Mouse (Mus musculus): ENCODE results near the gene Gm10718.
"Not testable (repeated sequence)": the region's sequence is repeated elsewhere in the genome, so short reads cannot be mapped to it uniquely, and the experiment has no call there.

Gene Gm10718

GRCm38 (mm10) chr9:3023312-3023984 lies at the start of gene Gm10718:
Gene Gm10718 (plus strand): TSS chr9:3023547.
- peak in 1 of 2 experiments; percentile 1 for DNase-seq

DNA sequence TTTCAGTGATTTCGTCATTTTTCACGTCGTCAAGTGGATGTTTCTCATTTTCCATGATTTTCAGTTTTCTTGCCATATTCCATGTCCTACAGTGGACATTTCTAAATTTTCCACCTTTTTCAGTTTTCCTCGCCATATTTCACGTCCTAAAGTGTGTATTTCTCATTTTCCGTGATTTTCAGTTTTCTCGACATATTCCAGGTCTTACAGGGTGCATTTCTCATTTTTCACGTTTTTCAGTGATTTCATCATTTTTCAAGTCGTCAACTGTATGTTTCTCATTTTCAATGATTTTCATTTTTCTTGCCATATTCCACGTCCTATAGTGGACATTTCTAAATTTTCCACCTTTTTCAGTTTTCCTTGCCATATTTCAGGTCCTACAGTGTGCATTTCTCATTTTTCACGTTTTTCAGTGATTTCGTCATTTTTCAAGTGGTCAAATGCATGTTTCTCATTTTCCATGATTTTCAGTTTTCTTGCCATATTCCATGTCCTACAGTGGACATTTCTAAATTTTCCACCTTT lies 22.8 kb upstream of the Gm10718 start, which contains the start of gene Gm10722:
TSS of gene Gm10722 (plus strand) at position 478 of the 528 bp plus-strand sequence.
- peak in 1 of 2 experiments; percentile 3 for DNase-seq

GRCm38 (mm10) chr9:3001006-3001405 lies 22.3 kb upstream of the Gm10718 start:
- DNase-seq = peak in 1 of 2 experiments; percentile 3

GRCm38 (mm10) chr9:3001948-3002659 lies 21.2 kb upstream of the Gm10718 start:
- peak; percentile 79 to 91 for DNase-seq

DNA sequence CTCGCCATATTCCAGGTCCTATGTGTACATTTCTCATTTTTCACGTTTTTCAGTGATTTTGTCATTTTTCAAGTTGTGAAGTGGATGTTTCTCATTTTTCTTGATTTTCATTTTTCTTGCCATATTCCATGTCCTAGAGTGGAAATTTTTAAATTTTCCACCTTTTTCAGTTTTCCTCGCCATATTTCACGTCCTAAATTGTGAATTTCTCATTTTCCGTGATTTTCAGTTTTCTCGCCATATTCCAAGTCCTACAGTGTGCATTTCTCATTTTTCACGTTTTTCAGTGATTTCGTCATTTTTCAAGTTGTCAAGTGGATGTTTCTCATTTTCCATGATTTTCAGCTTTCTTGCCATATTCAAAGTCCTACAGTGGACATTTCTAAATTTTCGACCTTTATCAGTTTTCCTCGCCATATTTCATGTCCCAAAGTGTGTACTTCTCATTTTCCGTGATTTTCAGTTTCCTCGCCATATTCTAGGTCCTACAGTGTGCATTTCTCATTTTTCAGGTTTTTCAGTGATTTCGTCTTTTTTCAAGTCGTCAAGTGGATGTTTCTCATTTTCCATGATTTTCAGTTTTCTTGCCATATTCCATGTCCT lies 20.5 kb upstream of the Gm10718 start, which contains the start of gene Gm11168:
TSS of gene Gm11168 (plus strand) at position 553 of the 603 bp plus-strand sequence.
- DNase-seq = not testable (repeated sequence)

GRCm38 (mm10) chr9:3006179-3006578 lies 17.2 kb upstream of the Gm10718 start:
- not testable (repeated sequence) for DNase-seq

- peak; percentile 20 to 80 for DNase-seq
Measured at GRCm38 (mm10) chr9:3006636-3007035, 16.7 kb upstream of the Gm10718 start.

- DNase-seq = not testable (repeated sequence)
Measured at GRCm38 (mm10) chr9:3007272-3007671, 16.1 kb upstream of the Gm10718 start.

DNA sequence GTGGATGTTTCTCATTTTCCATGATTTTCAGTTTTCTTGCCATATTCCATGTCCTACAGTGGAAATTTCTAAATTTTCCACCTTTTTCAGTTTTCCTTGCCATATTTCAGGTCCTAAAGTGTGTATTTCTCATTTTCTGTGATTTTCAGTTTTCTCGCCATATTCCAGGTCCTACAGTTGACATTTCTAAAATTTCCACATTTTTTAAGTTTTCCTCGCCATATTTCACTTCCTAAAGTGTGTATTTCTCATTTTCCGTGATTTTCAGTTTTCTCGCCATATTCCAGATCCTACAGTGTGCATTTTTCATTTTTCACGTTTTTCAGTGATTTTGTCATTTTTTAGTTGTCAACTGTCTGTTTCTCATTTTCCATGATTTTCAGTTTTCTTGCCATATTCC lies 14.0 kb upstream of the Gm10718 start:
- DNase-seq = not testable (repeated sequence)

- not testable (repeated sequence) for DNase-seq
Measured at GRCm38 (mm10) chr9:3012054-3012621, 11.2 kb upstream of the Gm10718 start.

GRCm38 (mm10) chr9:3012733-3013279 lies 10.5 kb upstream of the Gm10718 start, which contains the start of gene Gm10721:
Gene Gm10721 (plus strand): TSS chr9:3013140.
- not testable (repeated sequence) for DNase-seq

DNA sequence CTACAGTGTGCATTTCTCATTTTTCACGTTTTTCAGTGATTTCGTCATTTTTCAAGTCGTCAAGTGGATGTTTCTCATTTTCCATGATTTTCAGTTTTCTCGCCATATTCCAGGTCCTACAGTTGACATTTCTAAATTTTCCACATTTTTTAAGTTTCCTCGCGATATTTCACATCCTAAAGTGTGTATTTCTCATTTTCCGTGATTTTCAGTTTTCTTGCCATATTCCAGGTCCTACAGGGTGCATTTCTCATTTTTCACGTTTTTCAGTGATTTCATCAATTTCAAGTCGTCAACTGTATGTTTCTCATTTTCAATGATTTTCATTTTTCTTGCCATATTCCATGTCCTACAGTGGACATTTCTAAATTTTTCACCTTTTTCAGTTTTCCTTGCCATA lies 8.0 kb upstream of the Gm10718 start, which contains the start of gene Gm10720:
TSS of gene Gm10720 (plus strand) at position 301 of the 400 bp plus-strand sequence.
- not testable (repeated sequence) for DNase-seq

DNA sequence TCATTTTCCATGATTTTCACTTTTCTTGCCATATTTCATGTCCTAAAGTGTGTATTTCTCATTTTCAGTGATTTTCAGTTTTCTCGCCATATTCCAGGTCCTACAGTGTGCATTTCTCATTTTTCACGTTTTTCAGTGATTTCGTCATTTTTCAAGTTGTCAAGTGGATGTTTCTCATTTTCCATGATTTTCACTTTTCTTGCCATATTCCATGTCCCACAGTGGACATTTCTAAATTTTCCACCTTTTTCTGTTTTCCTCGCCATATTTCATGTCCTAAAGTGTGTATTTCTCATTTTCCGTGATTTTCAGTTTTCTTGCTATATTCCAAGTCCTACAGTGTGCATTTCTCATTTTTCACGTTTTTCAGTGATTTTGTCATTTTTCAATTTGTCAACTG lies 7.5 kb upstream of the Gm10718 start:
- DNase-seq = not testable (repeated sequence)

DNA sequence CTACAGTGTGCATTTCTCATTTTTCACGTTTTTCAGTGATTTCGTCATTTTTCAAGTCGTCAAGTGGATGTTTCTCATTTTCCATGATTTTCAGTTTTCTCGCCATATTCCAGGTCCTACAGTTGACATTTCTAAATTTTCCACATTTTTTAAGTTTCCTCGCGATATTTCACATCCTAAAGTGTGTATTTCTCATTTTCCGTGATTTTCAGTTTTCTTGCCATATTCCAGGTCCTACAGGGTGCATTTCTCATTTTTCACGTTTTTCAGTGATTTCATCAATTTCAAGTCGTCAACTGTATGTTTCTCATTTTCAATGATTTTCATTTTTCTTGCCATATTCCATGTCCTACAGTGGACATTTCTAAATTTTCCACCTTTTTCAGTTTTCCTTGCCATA lies 6.2 kb upstream of the Gm10718 start, which contains the start of gene Gm10719:
TSS of gene Gm10719 (plus strand) at position 301 of the 400 bp plus-strand sequence.
- DNase-seq = not testable (repeated sequence)

DNA sequence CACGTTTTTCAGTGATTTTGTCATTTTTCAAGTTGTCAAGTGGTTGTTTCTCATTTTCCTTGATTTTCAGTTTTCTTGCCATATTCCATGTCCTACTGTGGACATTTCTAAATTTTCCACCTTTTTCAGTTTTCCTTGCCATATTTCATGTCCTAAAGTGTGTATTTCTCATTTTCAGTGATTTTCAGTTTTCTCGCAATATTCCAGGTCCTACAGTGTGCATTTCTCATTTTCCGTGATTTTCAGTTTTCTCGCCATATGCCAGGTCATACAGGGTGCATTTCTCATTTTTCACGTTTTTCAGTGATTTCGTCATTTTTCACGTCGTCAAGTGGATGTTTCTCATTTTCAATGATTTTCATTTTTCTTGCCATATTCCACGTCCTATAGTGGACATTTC lies 4.4 kb upstream of the Gm10718 start:
- peak in 1 of 2 experiments; percentile 5 for DNase-seq

DNA sequence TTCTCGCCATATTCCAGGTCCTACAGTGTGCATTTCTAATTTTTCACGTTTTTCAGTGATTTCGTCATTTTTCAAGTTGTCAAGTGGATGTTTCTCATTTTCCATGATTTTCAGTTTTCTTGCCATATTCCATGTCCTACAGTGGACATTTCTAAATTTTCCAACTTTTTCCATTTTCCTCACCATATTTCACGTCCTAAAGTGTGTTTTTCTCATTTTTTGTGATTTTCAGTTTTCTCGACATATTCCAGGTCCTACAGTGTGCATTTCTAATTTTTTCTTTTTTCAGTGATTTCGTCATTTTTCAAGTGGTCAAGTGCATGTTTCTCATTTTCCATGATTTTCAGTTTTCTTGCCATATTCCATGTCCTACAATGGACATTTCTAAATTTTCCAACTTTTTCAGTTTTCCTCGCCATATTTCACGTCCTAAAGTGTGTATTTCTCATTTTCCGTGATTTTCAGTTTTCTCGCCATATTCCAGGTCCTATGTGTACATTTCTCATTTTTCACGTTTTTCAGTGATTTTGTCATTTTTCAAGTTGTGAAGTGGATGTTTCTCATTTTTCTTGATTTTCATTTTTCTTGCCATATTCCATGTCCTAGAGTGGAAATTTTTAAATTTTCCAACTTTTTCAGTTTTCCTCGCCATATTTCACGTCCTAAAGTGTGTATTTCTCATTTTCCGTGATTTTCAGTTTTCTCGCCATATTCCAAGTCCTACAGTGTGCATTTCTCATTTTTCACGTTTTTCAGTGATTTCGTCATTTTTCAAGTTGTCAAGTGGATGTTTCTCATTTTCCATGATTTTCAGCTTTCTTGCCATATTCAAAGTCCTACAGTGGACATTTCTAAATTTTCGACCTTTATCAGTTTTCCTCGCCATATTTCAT lies 3.3 kb upstream of the Gm10718 start:
- DNase-seq = peak; percentile 29 to 41

DNA sequence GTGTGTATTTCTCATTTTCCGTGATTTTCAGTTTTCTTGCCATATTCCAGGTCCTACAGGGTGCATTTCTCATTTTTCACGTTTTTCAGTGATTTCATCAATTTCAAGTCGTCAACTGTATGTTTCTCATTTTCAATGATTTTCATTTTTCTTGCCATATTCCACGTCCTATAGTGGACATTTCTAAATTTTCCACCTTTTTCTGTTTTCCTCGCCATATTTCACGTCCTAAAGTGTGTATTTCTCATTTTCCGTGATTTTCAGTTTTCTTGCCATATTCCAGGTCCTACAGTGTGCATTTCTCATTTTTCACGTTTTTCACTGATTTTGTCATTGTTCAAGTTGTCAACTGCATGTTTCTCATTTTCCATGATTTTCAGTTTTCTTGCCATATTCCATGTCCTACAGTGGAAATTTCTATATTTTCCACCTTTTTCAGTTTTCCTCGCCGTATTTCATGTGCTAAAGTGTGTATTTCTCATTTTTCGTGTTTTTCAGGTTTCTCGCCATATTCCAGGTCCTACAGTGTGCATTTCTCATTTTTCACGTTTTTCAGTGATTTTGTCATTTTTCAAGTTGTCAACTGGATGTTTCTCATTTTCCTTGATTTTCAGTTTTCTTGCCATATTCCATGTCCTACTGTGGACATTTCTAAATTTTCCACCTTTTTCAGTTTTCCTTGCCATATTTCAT lies 885 bp upstream of the Gm10718 start:
- DNase-seq = peak; percentile 34 to 60

GRCm38 (mm10) chr9:3023985-3024648 lies 770 bp downstream of the Gm10718 start:
- peak; percentile 14 to 55 for DNase-seq

DNA sequence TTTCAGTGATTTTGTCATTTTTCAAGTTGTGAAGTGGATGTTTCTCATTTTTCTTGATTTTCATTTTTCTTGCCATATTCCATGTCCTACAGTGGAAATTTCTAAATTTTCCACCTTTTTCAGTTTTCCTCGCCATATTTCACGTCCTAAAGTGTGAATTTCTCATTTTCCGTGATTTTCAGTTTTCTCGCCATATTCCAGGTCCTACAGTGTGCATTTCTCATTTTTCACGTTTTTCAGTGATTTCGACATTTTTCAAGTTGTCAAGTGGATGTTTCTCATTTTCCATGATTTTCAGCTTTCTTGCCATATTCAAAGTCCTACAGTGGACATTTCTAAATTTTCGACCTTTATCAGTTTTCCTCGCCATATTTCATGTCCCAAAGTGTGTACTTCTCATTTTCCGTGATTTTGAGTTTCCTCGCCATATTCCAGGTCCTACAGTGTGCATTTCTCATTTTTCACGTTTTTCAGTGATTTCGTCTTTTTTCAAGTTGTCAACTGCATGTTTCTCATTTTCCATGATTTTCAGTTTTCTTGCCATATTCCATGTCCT lies 1.6 kb downstream of the Gm10718 start, which contains the start of gene Gm10717:
TSS of gene Gm10717 (plus strand) at position 506 of the 556 bp plus-strand sequence.
- peak; percentile 9 to 26 for DNase-seq
